Mouse (Mus musculus) neural tube, embryonic 10.5 days (tissue): ENCODE data around the gene Mgat5.

Experiments used
- DNase-seq: peaks from one replicate; pipeline ENCODE4 v3.0.0-alpha.2; 2017; ENCODE audit warnings: low spot score; ENCODE audit errors: extremely low spot score

The Mgat5 gene

GRCm38 (mm10) chr1:127380140-127380539, 175.3 kb downstream of the Mgat5 start:
- DNase-seq: no peak

DNA sequence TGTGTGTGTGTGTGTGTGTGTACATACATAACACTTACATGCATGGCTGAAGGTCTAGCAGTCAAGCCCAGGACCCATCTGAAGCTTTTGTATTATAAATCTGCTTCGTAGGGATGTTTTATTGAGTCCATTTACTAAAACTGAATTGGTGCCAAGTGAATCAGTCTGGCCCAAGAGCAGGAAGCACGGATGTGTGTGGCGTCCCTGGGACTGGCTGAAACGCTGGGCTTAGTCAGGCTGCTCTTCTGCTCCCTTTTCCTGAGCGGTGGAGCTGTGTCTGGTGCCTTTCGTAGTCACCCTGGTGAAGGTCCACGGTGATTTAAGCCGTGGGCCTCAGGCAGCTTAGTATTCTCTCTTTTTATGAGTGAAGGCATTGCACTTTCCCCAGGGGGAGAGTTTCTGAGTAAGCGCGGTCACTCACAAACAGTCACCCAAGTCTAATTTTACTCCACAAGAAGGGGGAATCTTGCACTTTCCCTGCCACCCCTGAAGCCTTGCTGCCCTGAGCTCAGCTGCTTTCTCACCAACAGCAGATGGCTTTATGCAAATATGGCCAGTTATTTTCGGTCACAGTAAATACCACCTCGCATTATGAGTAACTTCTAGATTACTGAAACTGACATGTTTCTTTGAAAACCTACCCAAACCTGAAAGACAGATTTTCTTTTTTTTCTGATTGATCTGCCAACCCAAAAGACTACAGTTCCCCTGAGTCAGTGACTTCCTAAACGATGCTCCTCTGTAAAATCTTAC, 176.1 kb downstream of the Mgat5 start:
- no peak for DNase-seq

DNA sequence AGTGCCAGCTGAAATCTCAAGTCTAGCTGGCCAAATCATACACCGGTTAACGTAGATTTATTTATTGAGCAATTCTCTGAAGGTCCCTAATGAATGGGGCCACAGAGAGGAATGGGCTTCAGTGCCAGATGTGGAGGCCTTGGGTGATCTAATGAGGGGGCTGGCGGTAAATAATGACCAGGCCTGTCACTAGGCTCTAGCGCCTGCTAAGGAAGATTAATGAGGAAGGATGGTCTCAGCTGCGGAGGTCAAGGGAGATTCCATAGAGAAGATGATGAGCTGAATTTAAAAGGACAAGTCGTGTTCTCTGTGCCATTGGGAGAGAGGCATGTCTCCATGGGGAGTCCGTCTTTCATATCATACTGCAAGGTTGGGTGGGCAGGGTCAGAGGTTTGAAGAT, 178.3 kb downstream of the Mgat5 start:
- DNase-seq: peak; percentile 22

- DNase-seq: no peak
Measured at GRCm38 (mm10) chr1:127387226-127387625, 182.4 kb downstream of the Mgat5 start.

DNA sequence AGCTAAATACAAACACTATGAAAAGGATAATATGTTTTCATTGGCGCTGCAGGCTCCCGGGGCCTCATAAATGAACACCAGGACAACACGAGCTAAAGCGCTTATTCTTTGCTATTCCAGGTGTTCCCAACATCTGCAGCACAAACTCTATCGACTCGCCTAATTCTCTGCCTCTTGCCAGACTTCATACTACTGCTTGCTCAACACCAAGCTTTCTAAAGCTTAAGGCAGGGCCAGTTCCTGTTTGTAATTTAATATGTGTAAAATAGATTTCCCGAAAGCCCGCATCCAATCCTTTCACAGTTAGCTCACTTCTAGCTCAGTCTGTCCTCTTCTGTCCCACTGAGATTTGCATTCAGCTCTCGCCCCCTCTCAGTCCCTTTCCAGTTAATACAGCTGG, 182.8 kb downstream of the Mgat5 start:
- DNase-seq: no peak

- DNase-seq: no peak
Measured at GRCm38 (mm10) chr1:127394716-127395115, 189.9 kb downstream of the Mgat5 start.

GRCm38 (mm10) chr1:127395724-127396123, 190.9 kb downstream of the Mgat5 start:
- no peak for DNase-seq

DNA sequence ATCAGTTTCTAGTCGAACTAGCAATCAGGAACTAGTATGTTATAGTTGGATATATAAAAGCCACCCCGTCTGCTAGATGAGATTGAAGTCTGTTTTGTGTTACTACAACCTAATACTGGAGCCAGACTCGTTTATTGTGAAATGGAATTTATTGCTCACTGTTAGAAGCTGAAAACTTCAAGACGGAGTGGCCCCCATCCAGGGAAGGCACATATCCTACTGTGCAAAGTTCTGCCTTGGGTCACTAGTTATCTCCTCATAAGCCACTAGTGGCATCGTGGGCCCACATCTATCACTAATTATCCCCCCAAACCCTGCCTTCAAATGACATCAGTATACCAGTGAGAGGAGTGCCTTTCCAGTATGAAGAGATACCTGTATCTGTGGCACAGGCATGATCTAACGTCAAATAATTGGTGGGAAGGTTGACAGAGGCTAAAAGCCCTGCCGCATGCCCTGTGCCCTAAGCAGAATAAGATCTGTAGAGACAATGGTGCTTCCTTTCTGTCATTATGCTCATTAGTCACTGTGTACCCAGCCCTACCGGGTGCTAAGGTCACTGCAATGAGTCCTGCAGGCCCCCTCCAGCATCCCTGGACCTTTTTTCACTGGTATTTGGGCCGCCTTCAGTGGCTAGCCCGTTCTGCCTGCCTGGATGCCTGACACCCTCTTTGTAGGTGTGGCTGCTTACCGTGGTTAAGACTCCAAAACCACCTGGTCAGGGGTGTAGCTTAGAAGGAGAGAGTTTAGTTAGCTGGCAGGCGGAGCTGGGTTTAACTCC, 191.9 kb downstream of the Mgat5 start:
- no peak for DNase-seq

- DNase-seq: no peak
Measured at GRCm38 (mm10) chr1:127397396-127397795, 192.6 kb downstream of the Mgat5 start.

DNA sequence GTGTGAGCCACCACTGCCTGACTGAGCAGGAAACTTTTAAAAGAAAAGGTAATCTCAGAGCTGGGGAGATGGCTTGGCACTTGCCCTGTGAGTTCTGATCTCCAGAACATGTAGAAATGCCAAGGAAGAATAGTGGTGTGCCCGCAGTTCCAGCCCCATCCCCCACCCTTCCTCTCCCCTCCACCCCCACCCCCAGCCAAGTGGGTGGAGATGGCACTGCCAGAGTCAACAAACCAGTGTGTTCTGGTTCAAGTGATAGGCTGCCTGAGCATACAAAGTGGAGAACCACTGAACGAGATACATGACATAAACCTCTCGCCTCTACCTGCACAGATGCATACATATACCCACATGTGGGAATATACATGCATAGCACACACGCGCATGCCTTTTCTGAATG, 193.4 kb downstream of the Mgat5 start:
- no peak for DNase-seq

GRCm38 (mm10) chr1:127400198-127400597, 195.4 kb downstream of the Mgat5 start:
- no peak for DNase-seq

DNA sequence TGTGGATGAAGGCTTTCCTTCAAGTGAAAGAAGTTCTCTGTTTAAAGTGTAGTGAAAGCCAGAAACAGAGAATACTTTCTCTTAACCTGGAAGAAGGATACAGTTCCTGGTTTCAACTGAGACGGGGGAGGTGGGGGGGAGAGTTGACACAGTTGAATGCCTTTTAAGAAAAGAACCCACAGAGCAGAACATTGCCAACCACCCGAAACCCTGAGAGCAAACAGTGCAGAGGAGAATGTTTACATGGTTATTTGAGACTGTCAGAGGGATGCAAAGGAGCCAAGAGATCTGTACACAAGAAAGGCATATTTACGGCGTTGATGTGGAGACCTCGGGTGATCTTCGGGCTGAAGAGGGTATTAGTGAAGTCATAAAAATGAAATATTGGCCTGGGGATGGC, 195.9 kb downstream of the Mgat5 start:
- no peak for DNase-seq

- no peak for DNase-seq
Measured at GRCm38 (mm10) chr1:127404655-127405054, 199.8 kb downstream of the Mgat5 start.

GRCm38 (mm10) chr1:127408957-127409423, 204.2 kb downstream of the Mgat5 start:
- DNase-seq: no peak

DNA sequence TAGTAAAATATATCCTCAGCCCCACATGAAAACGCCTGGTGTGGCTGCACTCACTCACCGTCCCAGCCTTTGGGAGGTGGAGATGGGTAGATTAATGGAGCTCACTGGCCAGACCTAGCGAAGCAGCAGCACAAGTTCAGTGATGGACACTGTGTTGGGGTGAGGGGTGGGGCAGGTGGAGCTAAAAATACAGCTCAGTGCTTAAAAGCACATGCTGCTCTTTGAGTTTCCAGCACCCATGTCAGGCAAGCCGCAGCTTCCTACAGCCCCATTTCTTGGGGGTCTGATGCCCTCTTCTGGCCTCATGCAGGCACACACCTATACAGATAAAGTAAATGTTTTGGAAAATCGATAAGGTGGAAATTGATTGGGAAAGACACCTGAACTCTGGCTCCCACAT, 204.7 kb downstream of the Mgat5 start:
- no peak for DNase-seq

DNA sequence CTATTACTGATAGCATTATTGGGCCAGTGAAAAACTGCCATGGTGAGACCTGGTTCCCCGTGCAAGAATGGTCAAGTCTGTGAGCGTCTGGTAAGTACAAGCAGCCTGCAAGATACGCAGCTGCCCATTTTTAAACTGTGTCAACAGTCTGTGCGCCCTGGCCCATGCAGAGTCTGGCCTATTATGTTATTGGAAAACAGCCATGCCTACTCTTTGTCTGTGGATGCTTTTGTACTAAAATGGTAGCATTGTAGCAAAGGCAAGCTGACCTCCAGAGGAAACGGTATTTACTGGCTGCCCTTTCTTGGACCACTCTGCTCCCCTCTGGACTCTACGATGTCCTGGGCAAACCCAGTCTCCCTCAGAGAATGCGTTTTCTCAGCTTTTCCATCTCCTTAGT, 209.7 kb downstream of the Mgat5 start:
- DNase-seq: no peak

- no peak for DNase-seq
Measured at GRCm38 (mm10) chr1:127415896-127416295, 211.1 kb downstream of the Mgat5 start.

DNA sequence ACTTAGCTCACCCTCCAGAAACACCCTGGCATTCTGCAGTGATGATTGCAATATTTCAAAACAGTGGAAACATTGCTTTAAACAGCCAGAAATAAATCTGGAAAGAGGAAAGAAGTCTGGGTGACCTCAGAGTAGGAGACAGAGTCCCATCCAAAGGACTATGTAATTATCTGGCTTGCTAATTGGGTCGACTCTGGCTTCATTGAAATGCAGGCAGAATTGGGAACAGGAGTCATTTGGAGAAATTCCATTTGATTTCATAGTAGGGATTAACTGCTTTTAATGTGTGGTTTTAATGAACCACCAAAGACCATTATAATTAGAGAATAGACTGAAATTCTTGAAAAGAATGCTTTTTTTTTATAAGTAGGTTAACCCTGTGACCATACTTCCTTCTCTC, 212.2 kb downstream of the Mgat5 start:
- no peak for DNase-seq

GRCm38 (mm10) chr1:127418916-127419575, 214.2 kb downstream of the Mgat5 start:
- no peak for DNase-seq

GRCm38 (mm10) chr1:127419581-127419980, 214.8 kb downstream of the Mgat5 start:
- no peak for DNase-seq

DNA sequence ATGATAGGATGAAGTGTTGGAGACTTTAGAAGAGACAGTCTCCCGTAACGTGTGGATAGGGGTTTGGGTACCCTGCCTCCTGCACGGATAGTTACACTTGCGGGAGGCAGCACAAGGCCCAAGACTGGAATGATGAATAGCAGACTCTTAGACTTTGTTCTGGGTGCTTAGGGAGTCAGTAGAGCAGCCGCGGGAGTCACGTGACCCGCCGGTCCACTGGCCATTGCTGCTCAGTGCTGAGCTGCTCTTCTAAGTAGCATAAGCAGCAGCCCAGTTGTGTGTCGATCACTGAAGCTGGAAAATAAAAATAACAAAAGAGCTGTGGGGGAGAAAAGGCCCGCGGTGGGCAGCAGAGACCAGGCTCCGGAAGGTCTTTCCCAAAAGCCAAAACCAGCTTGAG, 215.6 kb downstream of the Mgat5 start:
- DNase-seq: no peak

- DNase-seq: no peak
Measured at GRCm38 (mm10) chr1:127420795-127421194, 216.0 kb downstream of the Mgat5 start.
